Mouse (Mus musculus): Measurements from ENCODE around the gene Rreb1. TPM values are rescaled to one million over a fixed set of nuclear protein-coding genes. Genes with fewer than 3 reads are reported as not detected.

Gene Rreb1
- polyA plus RNA-seq, 1 experiment from 2014 or later = 3.9 TPM

GRCm38 (mm10) chr13:37936351-37936750, 158.2 kb downstream of the Rreb1 start:
- no peak overlapping the region for H3K4me3 ChIP-seq
- no peaks in the 10 kb centered on the region for H3K4me1 ChIP-seq
- H3K9ac ChIP-seq = no peak overlapping the region
- H3K4me2 ChIP-seq (replicated peaks) = no peak overlapping the region
- H3K36me3 ChIP-seq = peaks cover 12% of the 10 kb centered on the region
- ATAC-seq (ENCODE audit: low FRiP score, low read depth) = no peak
- no peaks in the 10 kb centered on the region for H3K9me3 ChIP-seq
- no peak overlapping the region for H3K27ac ChIP-seq
- no peaks in the 10 kb centered on the region for H3K27me3 ChIP-seq (replicated peaks)
- WGBS = 84% methylated on average over 3 of the region's 3 CpGs

DNA sequence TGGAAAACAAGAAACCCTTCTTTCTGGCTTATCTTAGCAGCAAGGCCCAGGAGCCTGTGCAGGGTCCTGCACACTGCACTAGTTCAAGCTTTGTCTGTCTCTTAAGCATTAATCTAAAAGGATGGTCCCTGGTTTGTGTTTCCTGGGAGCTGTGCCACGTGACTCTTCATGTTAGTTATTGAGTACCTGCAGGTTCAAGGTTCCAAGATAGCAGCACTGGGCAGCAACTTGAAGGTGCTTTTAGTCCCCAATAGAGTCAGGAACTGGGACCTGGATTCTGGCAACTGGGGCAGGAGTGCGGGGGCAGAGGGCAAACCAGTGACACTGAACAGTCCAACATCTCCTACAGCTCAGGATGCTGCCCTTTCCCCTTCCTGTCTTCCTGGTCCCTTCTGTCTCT, 162.0 kb downstream of the Rreb1 start:
- Histone ChIP-seq H3K27me3 (replicated peaks) (no peaks in the 10 kb centered on the region), H3K9ac (no peak overlapping the region), H3K36me3 (no peaks in the 10 kb centered on the region), H3K4me3 (no peak overlapping the region), H3K27ac (no peak overlapping the region), H3K4me2 (replicated peaks) (no peak overlapping the region), H3K4me1 (no peaks in the 10 kb centered on the region), H3K9me3 (no peaks in the 10 kb centered on the region)
- WGBS = 90% methylated on average over 2 of the region's 2 CpGs
- no peak for ATAC-seq (ENCODE audit: low FRiP score, low read depth)

- no peak for ATAC-seq (ENCODE audit: low FRiP score, low read depth)
- Histone ChIP-seq H3K36me3 (no peaks in the 10 kb centered on the region), H3K4me1 (no peaks in the 10 kb centered on the region), H3K4me2 (replicated peaks) (no peak overlapping the region), H3K27me3 (replicated peaks) (no peaks in the 10 kb centered on the region), H3K9ac (no peak overlapping the region), H3K27ac (no peak overlapping the region), H3K9me3 (no peaks in the 10 kb centered on the region), H3K4me3 (no peak overlapping the region)
- 71% methylated on average over 5 of the region's 5 CpGs for WGBS
Measured at GRCm38 (mm10) chr13:37940649-37941048, 162.4 kb downstream of the Rreb1 start.

DNA sequence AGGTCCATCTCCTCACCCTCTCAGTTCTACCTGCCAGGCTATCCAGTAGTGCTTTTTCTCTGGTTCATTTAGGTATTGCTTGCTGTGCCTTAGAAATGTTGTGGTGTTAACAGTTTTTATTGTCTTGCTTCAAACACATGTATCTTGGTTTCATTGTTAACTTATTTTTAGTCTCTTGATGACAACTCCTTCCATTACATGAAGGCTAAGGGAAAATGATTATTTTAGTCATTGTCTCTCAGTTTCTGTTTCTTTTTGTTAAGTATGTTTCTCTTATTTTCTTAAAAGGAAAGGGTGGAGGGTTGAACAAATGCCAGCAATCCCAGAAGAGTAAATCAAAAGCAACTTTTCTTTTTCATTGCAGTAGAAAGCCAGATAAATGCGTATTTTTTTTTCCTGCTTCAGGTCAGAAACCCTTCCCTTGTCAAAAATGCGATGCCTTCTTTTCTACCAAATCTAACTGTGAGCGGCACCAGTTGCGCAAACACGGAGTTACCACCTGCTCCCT, 163.0 kb downstream of the Rreb1 start:
- no peak for ATAC-seq (ENCODE audit: low FRiP score, low read depth)
- no peak overlapping the region for H3K9ac ChIP-seq
- no peaks in the 10 kb centered on the region for H3K27me3 ChIP-seq (replicated peaks)
- H3K36me3 ChIP-seq = no peaks in the 10 kb centered on the region
- H3K4me1 ChIP-seq = no peaks in the 10 kb centered on the region
- H3K4me2 ChIP-seq (replicated peaks) = no peak overlapping the region
- no peak overlapping the region for H3K27ac ChIP-seq
- no peaks in the 10 kb centered on the region for H3K9me3 ChIP-seq
- no peak overlapping the region for H3K4me3 ChIP-seq
- 76% methylated on average over 5 of the region's 5 CpGs for WGBS

GRCm38 (mm10) chr13:37941950-37942886, 164.0 kb downstream of the Rreb1 start:
- H3K27ac ChIP-seq = no peak overlapping the region
- WGBS = 69% methylated on average over 17 of the region's 17 CpGs
- ATAC-seq (ENCODE audit: low FRiP score, low read depth) = no peak
- no peak overlapping the region for H3K4me3 ChIP-seq
- H3K36me3 ChIP-seq = no peaks in the 10 kb centered on the region
- H3K27me3 ChIP-seq (replicated peaks) = no peaks in the 10 kb centered on the region
- H3K4me2 ChIP-seq (replicated peaks) = no peak overlapping the region
- no peaks in the 10 kb centered on the region for H3K4me1 ChIP-seq
- no peaks in the 10 kb centered on the region for H3K9me3 ChIP-seq
- no peak overlapping the region for H3K9ac ChIP-seq

GRCm38 (mm10) chr13:37942887-37943331, 164.7 kb downstream of the Rreb1 start:
- no peak overlapping the region for H3K4me3 ChIP-seq
- H3K9ac ChIP-seq = no peak overlapping the region
- no peak overlapping the region for H3K27ac ChIP-seq
- 64% methylated on average over 4 of the region's 4 CpGs for WGBS
- H3K4me1 ChIP-seq = no peaks in the 10 kb centered on the region
- no peak overlapping the region for H3K4me2 ChIP-seq (replicated peaks)
- ATAC-seq (ENCODE audit: low FRiP score, low read depth) = no peak
- no peaks in the 10 kb centered on the region for H3K27me3 ChIP-seq (replicated peaks)
- H3K36me3 ChIP-seq = no peaks in the 10 kb centered on the region
- no peaks in the 10 kb centered on the region for H3K9me3 ChIP-seq

DNA sequence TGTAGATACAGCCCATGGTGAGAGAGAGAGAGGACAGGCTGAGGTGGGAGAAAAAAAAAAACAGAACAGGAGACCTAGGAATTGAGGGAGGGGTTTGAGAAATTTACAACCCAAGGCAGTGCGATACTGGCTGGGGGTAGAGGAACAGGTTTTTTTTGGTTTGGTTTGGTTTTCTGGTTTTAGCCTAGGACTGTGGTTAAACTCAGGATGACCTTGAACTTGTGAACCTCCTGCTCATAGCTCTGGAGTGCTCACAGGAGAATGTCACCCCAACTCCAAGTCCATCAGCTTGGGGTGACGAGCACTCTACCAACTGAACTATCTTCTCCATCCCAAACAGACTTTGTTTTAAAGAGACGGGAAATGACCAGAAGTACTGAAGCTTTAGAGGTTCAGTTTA, 165.3 kb downstream of the Rreb1 start:
- H3K27ac ChIP-seq = no peak overlapping the region
- no peak overlapping the region for H3K4me3 ChIP-seq
- ATAC-seq (ENCODE audit: low FRiP score, low read depth) = no peak
- no peak overlapping the region for H3K9ac ChIP-seq
- 81% methylated on average over 3 of the region's 3 CpGs for WGBS
- no peaks in the 10 kb centered on the region for H3K9me3 ChIP-seq
- H3K4me1 ChIP-seq = no peaks in the 10 kb centered on the region
- no peaks in the 10 kb centered on the region for H3K27me3 ChIP-seq (replicated peaks)
- no peak overlapping the region for H3K4me2 ChIP-seq (replicated peaks)
- H3K36me3 ChIP-seq = no peaks in the 10 kb centered on the region

DNA sequence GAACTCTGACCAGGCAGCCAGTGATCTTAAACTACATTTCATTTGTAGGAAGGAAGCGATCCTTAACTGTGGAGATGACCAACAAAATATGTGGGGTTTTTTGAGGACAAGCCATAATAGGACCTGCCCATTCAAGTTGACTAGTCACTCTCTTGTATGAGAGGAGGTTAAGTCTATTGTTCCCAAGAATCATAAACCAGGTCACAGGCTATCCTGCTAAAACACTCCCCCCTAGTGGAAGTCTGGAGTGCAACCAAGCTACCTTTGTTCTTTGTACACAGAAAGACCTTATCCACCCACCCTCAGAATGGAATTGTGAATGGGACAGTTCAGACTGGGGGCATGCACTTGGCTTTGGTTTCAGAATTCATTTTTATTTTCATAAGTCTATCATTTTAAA, 166.1 kb downstream of the Rreb1 start:
- ATAC-seq (ENCODE audit: low FRiP score, low read depth) = no peak
- no peak overlapping the region for H3K4me3 ChIP-seq
- H3K4me1 ChIP-seq = no peaks in the 10 kb centered on the region
- H3K4me2 ChIP-seq (replicated peaks) = no peak overlapping the region
- H3K27ac ChIP-seq = no peak overlapping the region
- WGBS = 61% methylated on average over 1 of the region's 1 CpGs
- no peak overlapping the region for H3K9ac ChIP-seq
- no peaks in the 10 kb centered on the region for H3K9me3 ChIP-seq
- H3K27me3 ChIP-seq (replicated peaks) = no peaks in the 10 kb centered on the region
- no peaks in the 10 kb centered on the region; the same call in 1 of the 2 replicates for H3K36me3 ChIP-seq

- H3K4me2 ChIP-seq (replicated peaks) = no peak overlapping the region
- H3K36me3 ChIP-seq = no peaks in the 10 kb centered on the region; the same call in 1 of the 2 replicates
- no peak overlapping the region for H3K4me3 ChIP-seq
- H3K27me3 ChIP-seq (replicated peaks) = no peaks in the 10 kb centered on the region
- no peak for ATAC-seq (ENCODE audit: low FRiP score, low read depth)
- 85% methylated on average over 8 of the region's 8 CpGs for WGBS
- no peaks in the 10 kb centered on the region for H3K9me3 ChIP-seq
- no peaks in the 10 kb centered on the region for H3K4me1 ChIP-seq
- H3K9ac ChIP-seq = no peak overlapping the region
- no peak overlapping the region for H3K27ac ChIP-seq
Measured at GRCm38 (mm10) chr13:37945392-37945791, 167.2 kb downstream of the Rreb1 start.

DNA sequence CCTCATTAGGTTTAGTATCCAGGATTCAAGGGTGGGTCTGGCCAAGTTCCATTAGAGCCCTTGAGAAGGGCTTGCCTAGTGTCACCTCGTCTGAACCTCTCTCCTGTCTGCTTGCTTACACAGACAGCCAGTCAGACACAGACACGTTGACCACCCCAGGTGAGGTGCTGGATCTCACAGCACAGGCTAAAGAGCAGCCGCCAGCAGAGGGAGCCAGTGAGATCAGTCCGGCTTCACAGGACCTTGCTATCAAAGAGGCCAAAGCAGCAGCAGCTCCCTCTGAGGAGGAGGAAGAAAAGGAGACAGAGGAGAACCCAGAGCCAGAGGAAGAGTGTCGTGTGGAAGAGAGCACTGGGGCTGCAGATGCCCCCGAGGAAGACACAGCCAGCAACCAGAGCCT, 168.5 kb downstream of the Rreb1 start:
- Histone ChIP-seq H3K36me3 (no peaks in the 10 kb centered on the region; the same call in 1 of the 2 replicates), H3K9ac (no peak overlapping the region), H3K27me3 (replicated peaks) (no peaks in the 10 kb centered on the region), H3K27ac (no peak overlapping the region), H3K9me3 (no peaks in the 10 kb centered on the region), H3K4me3 (no peak overlapping the region), H3K4me1 (no peaks in the 10 kb centered on the region), H3K4me2 (replicated peaks) (0 out of 2 replicates have a peak overlapping the region, but pooled peaks have one; percentile 5)
- WGBS = 20% methylated on average over 6 of the region's 6 CpGs
- 0 out of 2 replicates have a peak, but pooled peaks have one; percentile 37 for ATAC-seq (ENCODE audit: low FRiP score, low read depth)

DNA sequence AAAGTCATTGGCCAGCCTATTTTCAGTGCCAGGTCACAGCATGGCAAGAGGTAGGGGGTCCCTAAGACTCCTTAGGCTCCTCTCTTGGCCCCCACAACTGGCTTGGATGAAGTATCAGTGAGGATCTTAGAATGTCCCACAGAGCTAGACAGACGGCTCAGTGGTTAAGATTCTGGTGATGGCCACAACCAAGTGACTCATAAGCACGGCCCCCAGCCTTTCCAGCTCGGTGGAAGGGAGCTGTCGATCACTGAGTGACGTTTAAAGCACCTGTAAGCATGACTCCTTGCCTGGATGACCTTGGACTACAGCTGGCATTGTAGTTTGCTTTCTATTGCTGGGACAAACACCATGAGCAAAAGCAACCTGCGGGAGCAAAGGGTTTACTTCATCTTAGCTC, 174.8 kb downstream of the Rreb1 start:
- Histone ChIP-seq H3K27ac (no peak overlapping the region), H3K9me3 (no peaks in the 10 kb centered on the region), H3K36me3 (no peaks in the 10 kb centered on the region; the same call in 1 of the 2 replicates), H3K4me3 (no peak overlapping the region), H3K4me1 (no peaks in the 10 kb centered on the region), H3K9ac (no peak overlapping the region), H3K27me3 (replicated peaks) (no peaks in the 10 kb centered on the region), H3K4me2 (replicated peaks) (no peak overlapping the region)
- WGBS = 88% methylated on average over 6 of the region's 6 CpGs
- no peak for ATAC-seq (ENCODE audit: low FRiP score, low read depth)

DNA sequence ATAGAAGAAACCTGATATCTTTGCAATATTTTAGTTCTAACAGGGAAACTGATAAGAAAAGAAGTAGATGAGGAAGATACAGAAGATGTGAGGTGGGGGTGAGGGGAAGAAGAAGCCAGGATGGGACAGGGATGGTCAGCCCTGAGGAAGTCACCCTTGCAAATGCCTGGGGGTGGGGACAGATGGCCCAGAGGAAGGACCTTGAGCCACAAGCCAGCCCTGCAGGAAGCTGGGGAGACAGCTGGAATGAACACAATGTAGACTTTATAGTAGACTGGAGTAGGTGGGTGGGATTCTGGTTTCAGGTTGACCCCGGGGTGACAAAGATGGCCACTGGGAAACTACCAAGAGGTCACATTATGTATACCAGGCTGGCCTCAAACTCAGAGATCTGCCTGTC, 176.1 kb downstream of the Rreb1 start:
- H3K9me3 ChIP-seq = no peaks in the 10 kb centered on the region
- no peak overlapping the region for H3K27ac ChIP-seq
- no peak overlapping the region for H3K9ac ChIP-seq
- H3K4me1 ChIP-seq = no peaks in the 10 kb centered on the region
- no peaks in the 10 kb centered on the region for H3K27me3 ChIP-seq (replicated peaks)
- no peak overlapping the region for H3K4me3 ChIP-seq
- no peak overlapping the region for H3K4me2 ChIP-seq (replicated peaks)
- no peaks in the 10 kb centered on the region for H3K36me3 ChIP-seq
- WGBS = 71% methylated on average over 1 of the region's 1 CpGs
- ATAC-seq (ENCODE audit: low FRiP score, low read depth) = no peak

All from neural tube, embryonic 12.5 days (tissue).